ENCODE assay signal across 7 mouse cellular contexts in genomic region chr19:44684061-44684514, GRCm38 (mm10).
DNase-seq lines count a peak whose midpoint lies in the region; ATAC-seq lines count a peak whose summit lies in the region.

No protein-coding gene starts in this region.

- 2% methylated on average over 48 of the region's 48 CpGs for WGBS in hindbrain, embryonic 10.5 days
- WGBS in limb, embryonic 10.5 days, result under 1% methylated on average over 43 of the region's 48 CpGs

- H3K36me3 ChIP-seq in hindbrain, embryonic 10.5 days, result no peaks in the 10 kb centered on the region
- H3K36me3 ChIP-seq in limb, embryonic 10.5 days, result no peaks in the 10 kb centered on the region

- peak; percentile 12 for DNase-seq in urinary bladder, postnatal 25 days (ENCODE audit: low spot score)
- no peak for DNase-seq in urinary bladder, adult 2 months (ENCODE audit: low spot score)
- DNase-seq in embryo, embryonic 9.5 days (ENCODE audit: extremely low spot score), result peak; percentile 63
- peak; percentile 55 for DNase-seq in hindbrain, embryonic 10.5 days (ENCODE audit: low spot score)
- DNase-seq in limb, embryonic 10.5 days (ENCODE audit: low spot score), result peak; percentile 72
- DNase-seq in natural killer cell, adult 2 months (ENCODE audit: low spot score in 2 of 2), result peak; percentile 3 to 24

- H3K4me3 ChIP-seq in hindbrain, embryonic 10.5 days, result peak overlapping the region; percentile 45
- H3K4me3 ChIP-seq in limb, embryonic 10.5 days, result peak overlapping the region; percentile 44

- no peak for ATAC-seq in activated CD4-positive, CD25-positive, alpha-beta regulatory T cell, adult 4 months

- no peaks in the 10 kb centered on the region for H3K9me3 ChIP-seq in hindbrain, embryonic 10.5 days
- H3K9me3 ChIP-seq in limb, embryonic 10.5 days (replicated peaks), result no peaks in the 10 kb centered on the region

- peaks cover 19% of the 10 kb centered on the region for H3K4me1 ChIP-seq in hindbrain, embryonic 10.5 days (replicated peaks)
- H3K4me1 ChIP-seq in limb, embryonic 10.5 days, result peaks cover 24% of the 10 kb centered on the region

- peaks cover 99% of the 10 kb centered on the region for H3K27me3 ChIP-seq in hindbrain, embryonic 10.5 days (ENCODE audit: insufficient read depth, poor library complexity, severe bottlenecking)
- peaks cover 100% of the 10 kb centered on the region for H3K27me3 ChIP-seq in limb, embryonic 10.5 days (ENCODE audit: low read depth, poor library complexity, severe bottlenecking)

- 0 out of 2 replicates have a peak overlapping the region, but pooled peaks have one; percentile 23 for H3K27ac ChIP-seq in hindbrain, embryonic 10.5 days
- H3K27ac ChIP-seq in limb, embryonic 10.5 days, result no peak overlapping the region
